Mouse (Mus musculus) thymus, adult 2 months (tissue): ENCODE measurements at regions not wholly inside any gene's neighbourhood (a gene's known extent, or its start where the extent isn't known, plus 50 kb on each side); places are given as distances from the start of the nearest gene placed in this dataset.

Experiments
- DNase-seq: peaks from one replicate; pipeline ENCODE4 v3.0.0; 2021
- H3K27ac ChIP-seq: fragments of 200-500 bp; 2 replicates; pipeline ENCODE4 v1.5.1; 2012; ENCODE audit warnings: low read length, control low read depth; ENCODE audit not compliant: control insufficient read depth, insufficient read depth
- H3K27me3 ChIP-seq: fragments of 200-500 bp; 2 replicates; pipeline ENCODE4 v1.6.1; 2012; ENCODE audit warnings: mild to moderate bottlenecking, low read length, moderate library complexity, mixed read lengths; ENCODE audit not compliant: control insufficient read depth, insufficient read depth
- H3K36me3 ChIP-seq: fragments of 200-500 bp; 2 replicates; pipeline ENCODE4 v1.6.1; 2012; ENCODE audit warnings: mild to moderate bottlenecking, low read length, moderate library complexity; ENCODE audit not compliant: control insufficient read depth, insufficient read depth
- H3K4me1 ChIP-seq: fragments of 200-500 bp; replicated peaks from 2 replicates; pipeline ENCODE4 v1.6.1; 2012; ENCODE audit warnings: low read length; ENCODE audit not compliant: control insufficient read depth, insufficient read depth
- H3K4me3 ChIP-seq: fragments of 200-500 bp; 2 replicates; pipeline ENCODE4 v1.5.1; 2012; ENCODE audit warnings: mild to moderate bottlenecking, low read length, control low read depth, moderate library complexity; ENCODE audit not compliant: control insufficient read depth, insufficient read depth
- CTCF ChIP-seq: fragments of 200-500 bp; IDR thresholded peaks from 2 replicates; pipeline ENCODE4 v1.5.1; 2012; ENCODE audit warnings: mild to moderate bottlenecking, control low read depth, low read length, moderate library complexity, borderline replicate concordance; ENCODE audit not compliant: control insufficient read depth, poor library complexity, insufficient read depth; ENCODE audit errors: extremely low read depth
- POLR2A ChIP-seq: fragments of 200-500 bp; IDR thresholded peaks from 2 replicates; pipeline ENCODE4 v1.6.1; 2012; ENCODE audit warnings: mild to moderate bottlenecking, low read length, control low read depth, moderate library complexity; ENCODE audit not compliant: control insufficient read depth, poor library complexity, insufficient read depth; ENCODE audit errors: extremely low read depth
- WGBS: fragments of 180-500 bp; shearing (Covaris S2); methylation state at CpG from one replicate; pipeline ENCODE4 v1.1.7; 2018; 5-methylcytosine and 5-hydroxymethylcytosine counted together

DNA sequence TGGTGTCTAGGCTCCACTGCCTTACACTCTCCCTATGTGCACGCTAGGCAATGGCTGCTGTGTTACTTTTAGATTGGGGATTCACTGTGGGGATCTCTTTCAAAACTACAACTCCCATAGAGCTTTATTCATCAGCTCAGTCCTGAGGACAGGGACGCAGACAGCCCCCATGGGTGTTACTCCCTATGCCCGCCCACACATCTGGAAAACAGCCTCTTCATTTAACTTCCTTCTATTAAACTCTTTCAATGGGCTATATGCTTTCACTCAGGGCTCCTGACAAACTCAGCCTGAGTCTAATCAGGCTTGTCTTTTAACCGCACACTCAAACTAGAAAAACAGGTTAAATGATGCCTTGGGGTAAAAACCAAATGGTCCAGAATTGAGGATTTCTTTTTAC lies 95.3 kb upstream of the Mdm1 start:
- Histone ChIP-seq H3K4me1 (peaks cover 5% of the 10 kb centered on the region; the same call in 1 of the 2 replicates), H3K4me3 (no peak overlapping the region), H3K27ac (no peak overlapping the region), H3K27me3 (no peaks in the 10 kb centered on the region), H3K36me3 (no peaks in the 10 kb centered on the region)
- no peak for DNase-seq
- no peak for TF ChIP-seq POLR2A
- TF ChIP-seq CTCF, result no peak
- WGBS, result 95% methylated on average over 4 of the region's 4 CpGs

DNA sequence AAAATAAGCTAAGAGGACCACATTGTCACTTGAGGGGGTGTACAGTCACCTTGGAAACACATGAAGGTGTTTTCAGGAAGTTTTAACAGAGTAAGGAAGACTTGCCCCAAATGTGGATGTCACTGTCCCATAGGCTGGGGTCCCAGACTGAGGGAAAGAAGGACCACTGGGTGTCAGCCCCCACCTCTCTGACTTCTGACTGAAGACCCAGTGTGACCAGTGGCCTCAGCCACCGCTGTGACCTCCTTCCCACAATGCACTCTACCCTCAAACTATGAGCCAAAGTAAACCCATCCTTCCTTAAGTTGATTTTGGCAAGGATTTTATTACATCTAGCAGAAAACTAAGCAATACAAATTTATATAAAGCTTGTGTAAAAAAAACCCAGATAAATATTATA lies 94.8 kb upstream of the Mdm1 start:
- Histone ChIP-seq H3K4me3 (no peak overlapping the region), H3K27me3 (no peaks in the 10 kb centered on the region), H3K4me1 (peaks cover 5% of the 10 kb centered on the region; the same call in 1 of the 2 replicates), H3K36me3 (no peaks in the 10 kb centered on the region), H3K27ac (no peak overlapping the region)
- TF ChIP-seq POLR2A, result no peak
- TF ChIP-seq CTCF, result no peak
- DNase-seq, result no peak
- 90% methylated on average over 1 of the region's 1 CpGs for WGBS

DNA sequence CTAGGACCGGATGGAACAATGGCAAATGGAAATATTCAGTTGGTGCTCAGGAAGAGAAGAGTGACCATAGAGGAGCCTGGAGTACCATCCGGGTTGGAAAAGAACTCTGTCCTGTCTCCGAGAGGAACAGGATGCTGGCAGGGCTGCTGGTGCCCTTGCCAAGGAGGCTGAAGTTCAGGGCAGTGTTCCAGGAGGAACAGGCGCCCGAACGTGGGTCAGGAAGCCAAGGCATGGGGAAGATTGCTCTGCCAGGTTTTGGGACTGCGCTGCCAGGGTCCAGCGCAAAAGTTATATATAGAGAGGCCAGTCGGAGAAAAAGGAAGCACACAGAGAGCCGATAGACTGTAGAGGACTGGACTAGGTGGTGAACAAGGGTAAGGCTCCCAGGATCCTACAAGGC lies 92.3 kb upstream of the Mdm1 start:
- H3K4me1 ChIP-seq, result peaks cover 5% of the 10 kb centered on the region; the same call in 1 of the 2 replicates
- TF ChIP-seq POLR2A, result no peak
- no peak for TF ChIP-seq CTCF
- 88% methylated on average over 10 of the region's 10 CpGs for WGBS
- H3K27ac ChIP-seq, result no peak overlapping the region
- DNase-seq, result no peak
- H3K4me3 ChIP-seq, result no peak overlapping the region
- no peaks in the 10 kb centered on the region for H3K27me3 ChIP-seq
- H3K36me3 ChIP-seq, result no peaks in the 10 kb centered on the region

- Histone ChIP-seq H3K4me1 (peaks cover 5% of the 10 kb centered on the region; the same call in 1 of the 2 replicates), H3K27ac (no peak overlapping the region), H3K36me3 (no peaks in the 10 kb centered on the region), H3K27me3 (no peaks in the 10 kb centered on the region), H3K4me3 (no peak overlapping the region)
- TF ChIP-seq CTCF, result no peak
- TF ChIP-seq POLR2A, result no peak
- no peak for DNase-seq
- 15% methylated on average over 5 of the region's 5 CpGs for WGBS
Observed at GRCm38 (mm10) chr10:118050152-118050641, 91.4 kb upstream of the Mdm1 start.

GRCm38 (mm10) chr10:118052042-118052441 lies 89.6 kb upstream of the Mdm1 start:
- Histone ChIP-seq H3K27ac (no peak overlapping the region), H3K36me3 (no peaks in the 10 kb centered on the region), H3K4me3 (no peak overlapping the region), H3K27me3 (no peaks in the 10 kb centered on the region), H3K4me1 (peaks cover 15% of the 10 kb centered on the region)
- no peak for DNase-seq
- WGBS, result 44% methylated on average over 11 of the region's 11 CpGs
- no peak for TF ChIP-seq POLR2A
- no peak for TF ChIP-seq CTCF

- TF ChIP-seq CTCF (no peak), POLR2A (no peak)
- Histone ChIP-seq H3K4me1 (peaks cover 16% of the 10 kb centered on the region), H3K4me3 (no peak overlapping the region), H3K27ac (no peak overlapping the region), H3K36me3 (no peaks in the 10 kb centered on the region), H3K27me3 (no peaks in the 10 kb centered on the region)
- DNase-seq, result no peak
- WGBS, result 86% methylated on average over 12 of the region's 12 CpGs
Observed at GRCm38 (mm10) chr10:118052477-118052876, 89.1 kb upstream of the Mdm1 start.

GRCm38 (mm10) chr10:118053037-118053436 lies 88.6 kb upstream of the Mdm1 start:
- no peaks in the 10 kb centered on the region for H3K27me3 ChIP-seq
- H3K36me3 ChIP-seq, result no peaks in the 10 kb centered on the region
- no peak overlapping the region for H3K27ac ChIP-seq
- DNase-seq, result no peak
- 97% methylated on average over 5 of the region's 5 CpGs for WGBS
- H3K4me1 ChIP-seq, result peaks cover 21% of the 10 kb centered on the region
- H3K4me3 ChIP-seq, result no peak overlapping the region
- no peak for TF ChIP-seq CTCF
- no peak for TF ChIP-seq POLR2A
